Mouse (Mus musculus) cerebellum, adult 2 months (tissue): ENCODE results near the gene Wdfy2. TPM values are rescaled to one million over a fixed set of nuclear protein-coding genes. Genes with fewer than 3 reads are reported as not detected.

ENCODE experiments used
- DNase-seq, 2 experiments: peaks; one replicate each; pipeline ENCODE4 v3.0.0; 2021
- H3K27ac ChIP-seq: fragments of 200-500 bp; 2 replicates; pipeline ENCODE4 v1.5.1; 2012; ENCODE audit warnings: low read length, control low read depth, inconsistent platforms; ENCODE audit not compliant: insufficient read depth
- H3K27me3 ChIP-seq: fragments of 200-500 bp; 2 replicates; pipeline ENCODE4 v1.6.1; 2012; ENCODE audit warnings: inconsistent platforms, mild to moderate bottlenecking, low read length, moderate library complexity; ENCODE audit not compliant: control insufficient read depth, insufficient read depth
- H3K4me1 ChIP-seq: fragments of 200-500 bp; 2 replicates; pipeline ENCODE4 v1.6.1; 2011; ENCODE audit warnings: low read length; ENCODE audit not compliant: control insufficient read depth, insufficient read depth
- H3K4me3 ChIP-seq: fragments of 200-500 bp; replicated peaks from 2 replicates; pipeline ENCODE3; 2011; ENCODE audit warnings: mild to moderate bottlenecking, low read depth, low read length, control low read depth; ENCODE audit not compliant: insufficient read depth
- CTCF ChIP-seq: fragments of 200-500 bp; IDR thresholded peaks from 2 replicates; pipeline ENCODE4 v1.5.1; 2011; ENCODE audit warnings: low read depth, mild to moderate bottlenecking, control low read depth, low read length, moderate library complexity, borderline replicate concordance; ENCODE audit not compliant: insufficient read depth
- POLR2A ChIP-seq: fragments of 200-500 bp; IDR thresholded peaks from 2 replicates; pipeline ENCODE4 v1.6.1; 2011; ENCODE audit warnings: low read length, control low read depth, borderline replicate concordance; ENCODE audit not compliant: insufficient read depth
- WGBS: fragments of 180-500 bp; shearing (Covaris S2); methylation state at CpG from one replicate; pipeline ENCODE4 v1.1.7; 2018; 5-methylcytosine and 5-hydroxymethylcytosine counted together
- polyA plus RNA-seq: library from polyadenylated mRNA; depleted of rRNA; stranded (reverse); fragments of >200 nt; gene quantifications from 2 replicates; pipeline ENCODE4 v1.2.3, GENCODE M21; 2012

Wdfy2 gene
- polyA plus RNA-seq, 1 experiment = 15.8 TPM

DNA sequence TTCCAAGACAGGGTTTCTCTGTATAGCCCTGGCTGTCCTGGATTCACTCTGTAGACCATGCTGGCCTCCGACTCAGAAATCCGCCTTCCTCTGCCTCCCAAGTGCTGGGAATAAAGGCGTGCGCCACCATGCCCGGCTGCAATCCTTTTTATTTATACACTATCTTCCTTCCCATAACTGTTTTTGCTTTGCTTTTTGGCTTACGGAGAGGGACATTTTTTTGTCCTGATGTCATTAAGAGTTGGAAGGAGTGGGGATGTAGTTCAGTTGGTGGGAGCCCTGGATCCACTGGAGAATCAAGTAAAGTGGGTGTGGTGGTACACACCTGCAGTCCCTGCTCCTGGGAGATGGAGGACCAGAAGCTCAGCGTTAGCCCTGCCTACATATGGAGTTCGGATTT is 6.7 kb downstream of the Wdfy2 start:
- H3K27ac ChIP-seq = no peak overlapping the region
- WGBS = 80% methylated on average over 8 of the region's 8 CpGs

DNA sequence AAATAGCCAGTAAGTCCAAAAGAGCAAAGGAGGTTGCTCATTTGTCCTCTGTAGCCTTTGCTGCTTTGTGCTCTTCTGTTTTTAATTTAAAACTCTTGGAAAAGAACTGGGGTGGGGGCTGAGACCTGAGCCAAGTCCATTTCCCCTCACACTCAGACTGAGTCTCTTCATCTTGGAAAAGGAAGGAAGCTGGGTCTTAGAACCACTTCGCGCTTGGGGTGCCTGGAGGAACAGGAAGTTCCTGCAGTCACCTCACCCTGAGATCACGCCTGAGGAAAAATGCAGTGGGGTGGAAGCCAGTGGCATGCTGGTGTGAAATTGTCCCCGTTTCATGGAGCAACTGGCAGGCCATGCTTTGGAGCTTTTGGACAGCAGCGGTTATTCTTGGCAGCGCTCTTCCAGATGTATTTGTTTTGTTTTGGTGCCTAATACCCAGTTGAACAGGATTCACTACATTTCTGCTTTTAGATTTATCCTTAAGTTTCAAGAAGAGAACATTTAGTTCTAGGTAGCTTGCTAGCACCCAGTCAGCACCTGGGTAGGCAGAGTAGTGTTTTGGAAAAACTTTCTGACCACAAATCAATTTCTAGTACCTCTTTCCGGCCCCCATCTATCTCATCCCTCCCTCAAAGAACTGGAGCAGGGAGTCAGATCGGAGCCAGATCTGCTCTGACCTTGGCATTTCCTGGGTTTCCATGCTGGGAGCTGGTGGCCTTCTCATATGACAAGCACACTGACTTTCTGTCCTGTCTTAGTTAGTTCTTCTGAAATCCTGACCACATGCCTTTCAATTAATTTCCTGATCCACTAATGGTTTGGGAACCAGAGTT is 7.7 kb downstream of the Wdfy2 start:
- 31% methylated on average over 8 of the region's 8 CpGs for WGBS
- no peaks in the 10 kb centered on the region for H3K27me3 ChIP-seq
- TF ChIP-seq CTCF (no peak), POLR2A (no peak)
- peaks cover 5% of the 10 kb centered on the region for H3K4me1 ChIP-seq
- DNase-seq = no peak
- H3K27ac ChIP-seq = peak overlapping the region; percentile 46
- no peak overlapping the region for H3K4me3 ChIP-seq

More for the DNA sequence above, 6.7 kb downstream of the Wdfy2 start:
- Histone ChIP-seq H3K4me1 (peaks cover 6% of the 10 kb centered on the region), H3K27me3 (no peaks in the 10 kb centered on the region), H3K4me3 (no peak overlapping the region)
- TF ChIP-seq POLR2A (no peak), CTCF (no peak)
- no peak for DNase-seq

DNA sequence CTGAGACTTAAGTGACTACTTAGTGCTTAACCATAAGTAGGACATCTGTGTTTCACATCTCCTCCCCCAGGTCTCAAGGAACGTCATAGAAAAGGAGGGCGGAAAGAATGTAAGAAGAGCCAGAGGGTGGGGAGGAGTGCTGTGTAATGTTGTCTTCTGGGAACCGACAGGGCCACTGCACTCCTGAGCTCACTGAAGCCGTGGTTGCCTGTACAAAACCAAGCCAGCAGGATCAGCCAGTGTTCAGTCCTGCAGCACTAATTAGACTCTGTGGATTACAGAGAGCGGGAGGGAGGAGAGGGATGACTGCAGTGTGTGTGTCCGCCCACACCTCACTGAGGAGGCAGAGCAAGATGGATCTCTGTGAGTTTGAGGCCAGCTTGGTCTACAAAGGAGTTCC is 13.5 kb downstream of the Wdfy2 start:
- H3K4me1 ChIP-seq = peaks cover 15% of the 10 kb centered on the region
- DNase-seq = peak; percentile 62 to 84
- no peaks in the 10 kb centered on the region for H3K27me3 ChIP-seq
- H3K4me3 ChIP-seq = no peak overlapping the region
- TF ChIP-seq POLR2A (no peak), CTCF (no peak)
- WGBS = 13% methylated on average over 6 of the region's 6 CpGs
- H3K27ac ChIP-seq = 0 out of 2 replicates have a peak overlapping the region, but pooled peaks have one; percentile 45

DNA sequence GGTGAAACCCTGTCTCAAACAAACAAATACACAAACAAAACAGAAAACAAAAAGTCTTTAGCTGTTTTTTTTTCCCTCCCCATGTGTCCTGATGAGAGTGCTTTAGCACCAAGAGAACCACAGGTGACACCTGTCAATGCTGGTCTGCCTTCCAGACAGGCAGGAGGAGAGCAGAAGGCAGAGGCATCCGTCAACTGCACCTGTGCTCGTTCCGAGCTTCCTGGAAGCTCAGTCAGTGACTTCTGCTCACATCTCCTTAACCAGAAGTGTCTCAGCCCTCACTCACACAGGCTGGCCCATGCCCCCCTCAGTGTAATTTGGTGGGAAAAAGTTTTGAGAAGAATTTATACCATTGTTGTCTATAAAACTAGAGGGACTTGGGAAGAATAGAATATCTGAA is 15.4 kb downstream of the Wdfy2 start:
- TF ChIP-seq POLR2A = no peak
- Histone ChIP-seq H3K27me3 (no peaks in the 10 kb centered on the region), H3K4me1 (peaks cover 22% of the 10 kb centered on the region), H3K4me3 (no peak overlapping the region), H3K27ac (no peak overlapping the region)
- WGBS = 19% methylated on average over 3 of the region's 3 CpGs
- peak in 1 of 2 experiments; percentile 33 for DNase-seq

DNA sequence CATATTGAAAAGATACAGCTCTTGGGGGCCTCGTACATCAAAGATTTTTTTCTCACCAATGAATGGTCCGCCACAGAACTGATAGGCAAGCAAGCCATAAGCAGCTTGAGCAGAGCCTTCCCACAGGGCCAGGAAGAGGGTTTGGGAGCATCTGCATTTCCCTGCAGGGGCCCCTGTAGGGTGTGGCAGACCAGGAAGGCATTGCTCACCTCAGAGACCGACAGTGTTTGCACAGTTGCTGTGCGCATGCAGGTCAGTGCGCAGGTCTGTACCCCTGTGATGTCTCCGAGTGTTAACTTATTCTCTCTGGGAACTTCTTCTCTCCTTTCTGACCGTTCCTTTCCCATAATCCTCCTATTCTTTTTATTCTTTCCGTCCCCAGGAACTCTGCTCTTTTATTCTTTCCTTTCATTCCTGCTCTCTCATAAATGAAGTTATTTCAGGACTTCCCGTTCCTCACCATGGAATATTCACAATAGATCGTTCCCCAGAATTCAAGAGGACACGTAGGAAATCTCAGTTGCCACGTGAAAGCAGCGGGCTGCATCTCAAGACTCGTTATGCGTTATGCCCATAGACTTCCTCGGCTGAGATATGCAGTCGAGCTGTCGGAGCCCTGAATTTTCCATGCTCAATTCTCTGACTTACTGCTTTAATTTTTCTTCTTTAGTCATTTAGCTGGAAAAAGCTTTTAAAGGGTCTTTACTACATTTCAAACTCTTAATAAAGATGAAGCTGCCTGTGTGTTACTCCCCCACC is 17.8 kb downstream of the Wdfy2 start:
- TF ChIP-seq CTCF = no peak
- TF ChIP-seq POLR2A = no peak

DNA sequence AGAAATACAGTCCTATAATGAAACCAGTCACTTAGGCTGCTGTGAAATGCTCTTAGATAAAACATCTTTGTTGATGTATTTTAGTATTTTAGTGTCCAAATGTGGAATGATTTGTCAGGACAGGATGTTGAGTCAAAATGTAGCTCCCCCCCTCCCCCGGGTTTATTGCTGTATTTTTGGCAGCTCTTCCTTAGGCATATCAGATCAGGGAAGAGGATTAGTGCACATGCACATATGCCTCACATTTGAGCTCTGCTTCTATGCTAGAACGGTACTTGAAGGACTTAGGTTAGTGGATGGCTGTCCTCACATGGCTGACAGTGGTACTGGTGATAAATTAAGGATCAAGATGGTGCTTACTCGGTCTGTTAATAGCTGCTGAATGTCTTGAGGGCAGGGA is 18.4 kb downstream of the Wdfy2 start:
- 21% methylated on average over 3 of the region's 3 CpGs for WGBS
- no peaks in the 10 kb centered on the region for H3K27me3 ChIP-seq
- peaks cover 24% of the 10 kb centered on the region for H3K4me1 ChIP-seq
- H3K4me3 ChIP-seq = no peak overlapping the region
- TF ChIP-seq POLR2A = no peak
- TF ChIP-seq CTCF = no peak
- H3K27ac ChIP-seq = no peak overlapping the region
- DNase-seq = no peak

More for the DNA sequence above, 17.8 kb downstream of the Wdfy2 start:
- H3K4me1 ChIP-seq = peaks cover 25% of the 10 kb centered on the region
- H3K27ac ChIP-seq = no peak overlapping the region
- DNase-seq = no peak
- no peaks in the 10 kb centered on the region for H3K27me3 ChIP-seq
- no peak overlapping the region for H3K4me3 ChIP-seq
- WGBS = 68% methylated on average over 18 of the region's 18 CpGs

DNA sequence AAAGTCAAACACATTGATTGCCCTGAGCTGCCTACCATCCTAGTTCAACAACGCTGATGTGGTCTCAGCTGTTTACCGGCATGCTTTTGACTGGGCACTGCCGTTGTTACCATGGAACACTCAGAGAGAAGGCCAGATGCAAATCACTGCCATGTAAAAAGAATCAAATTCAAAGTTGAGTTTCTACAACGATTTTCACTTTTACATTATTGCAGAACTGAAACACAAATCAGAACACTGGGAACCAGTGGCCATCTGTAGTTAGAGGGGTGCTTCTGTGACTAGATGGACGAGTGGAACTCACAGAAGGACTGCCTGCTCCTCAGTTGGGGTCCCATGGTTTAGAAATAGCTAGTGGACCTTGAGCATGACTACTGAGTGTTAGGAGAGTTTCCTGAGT is 19.0 kb downstream of the Wdfy2 start:
- WGBS = 81% methylated on average over 5 of the region's 5 CpGs
- no peak for DNase-seq
- TF ChIP-seq POLR2A = no peak
- TF ChIP-seq CTCF = no peak

More for the DNA sequence above, 19.0 kb downstream of the Wdfy2 start:
- Histone ChIP-seq H3K4me3 (no peak overlapping the region), H3K4me1 (peaks cover 20% of the 10 kb centered on the region), H3K27ac (no peak overlapping the region), H3K27me3 (no peaks in the 10 kb centered on the region)
